Mouse (Mus musculus) hindbrain, postnatal 0 days (tissue): ENCODE measurements around the gene Rasal3. TPM values are rescaled to one million over a fixed set of nuclear protein-coding genes. Genes with fewer than 3 reads are reported as not detected.

Experiments used
- ATAC-seq: fragments of 200-750 bp; cut with Nextera tagmentation; 2 replicates; pipeline ENCODE4 v1.8.0; 2017; ENCODE audit warnings: mild to moderate bottlenecking, moderate TSS enrichment, moderate library complexity
- DNase-seq: peaks from one replicate; pipeline ENCODE4 v3.0.0-alpha.2; 2015; ENCODE audit warnings: low spot score
- H3K27ac ChIP-seq: fragments of 300-500 bp; sonication (generic); 2 replicates; pipeline ENCODE4 v1.5.1; 2014; ENCODE audit warnings: mild to moderate bottlenecking
- H3K27me3 ChIP-seq: fragments of 300-500 bp; sonication (generic); 2 replicates; pipeline ENCODE4 v1.6.1; 2014; ENCODE audit warnings: low read length, mixed read lengths; ENCODE audit not compliant: insufficient read depth
- H3K36me3 ChIP-seq: fragments of 300-500 bp; sonication (generic); 2 replicates; pipeline ENCODE4 v1.6.1; 2014; ENCODE audit warnings: low read length, mixed read lengths; ENCODE audit not compliant: insufficient read depth
- H3K4me1 ChIP-seq: fragments of 300-500 bp; sonication (generic); 2 replicates; pipeline ENCODE4 v1.6.1; 2014; ENCODE audit warnings: antibody characterized with exemption, low read length, mixed read lengths; ENCODE audit not compliant: insufficient read depth
- H3K4me2 ChIP-seq: fragments of 300-500 bp; sonication (generic); 2 replicates; pipeline ENCODE4 v1.6.1; 2014; ENCODE audit warnings: low read depth, mild to moderate bottlenecking, low read length, moderate library complexity, mixed read lengths
- H3K4me3 ChIP-seq: fragments of 300-500 bp; sonication (generic); 2 replicates; pipeline ENCODE4 v1.5.1; 2014; ENCODE audit warnings: low read length
- H3K9ac ChIP-seq: fragments of 300-500 bp; sonication (generic); replicated peaks from 2 replicates; pipeline ENCODE4 v1.6.1; 2014; ENCODE audit warnings: mild to moderate bottlenecking, low read length, moderate library complexity, mixed read lengths
- H3K9me3 ChIP-seq: fragments of 300-500 bp; sonication (generic); 2 replicates; pipeline ENCODE4 v1.6.1; 2016; ENCODE audit warnings: low read length, mixed read lengths
- CTCF ChIP-seq: IDR thresholded peaks from 2 replicates; pipeline ENCODE4 v1.5.1; 2016; ENCODE audit warnings: antibody characterized with exemption, control low read depth, low read depth
- WGBS: fragments of 180-500 bp; shearing (Covaris S2); extraction: QIAGEN DNeasy Blood & Tissue Kit; methylation state at CpG from one replicate; pipeline ENCODE4 v1.1.7; 2014; 5-methylcytosine and 5-hydroxymethylcytosine counted together
- polyA plus RNA-seq: library from polyadenylated mRNA; unstranded; fragments of >200 nt; fragmentation: Nextera tagmentation; extraction: Ambion mirVana; gene quantifications from 2 replicates; pipeline ENCODE4 v1.2.1, GENCODE M21; 2015
- total RNA-seq: library from RNA; depleted of rRNA; stranded (reverse); fragments of >200 nt; gene quantifications from 2 replicates; pipeline ENCODE4 v1.2.3, GENCODE M21; 2014

The Rasal3 gene
- total and polyA plus RNA-seq, 2 experiments from 2014 or later, result 0.61 to 2.8 TPM

GRCm38 (mm10) chr17:32393944-32394343, 9.4 kb downstream of the Rasal3 start:
- Histone ChIP-seq H3K9ac (no peak overlapping the region), H3K4me1 (no peaks in the 10 kb centered on the region), H3K27ac (no peak overlapping the region), H3K4me2 (no peak overlapping the region), H3K9me3 (no peaks in the 10 kb centered on the region), H3K27me3 (peaks cover 73% of the 10 kb centered on the region), H3K36me3 (no peaks in the 10 kb centered on the region), H3K4me3 (no peak overlapping the region)
- ATAC-seq (no peak), DNase-seq (no peak)
- WGBS, result 66% methylated on average over 10 of the region's 10 CpGs
- no peak for TF ChIP-seq CTCF

GRCm38 (mm10) chr17:32389101-32389659, 14.2 kb downstream of the Rasal3 start, which contains the start of gene Wiz:
Gene Wiz, minus strand, starts transcription at chr17:32389439.
- no peak for TF ChIP-seq CTCF
- Histone ChIP-seq H3K27ac (peak within 1 kb of the TSS; percentile 73), H3K4me1 (no peaks in the 10 kb centered on the region), H3K9me3 (no peaks in the 10 kb centered on the region), H3K27me3 (peaks cover 29% of the 10 kb centered on the region), H3K4me2 (peak within 1 kb of the TSS; percentile 91), H3K4me3 (peak within 1 kb of the TSS; percentile 76), H3K9ac (peak within 1 kb of the TSS; percentile 86), H3K36me3 (no peaks in the 10 kb centered on the region; the same call in 1 of the 2 replicates)
- 0% methylated on average over 16 of the region's 44 CpGs for WGBS
- ATAC-seq, result peak; percentile 92
- DNase-seq, result peak; percentile 96

- peaks cover 22% of the 10 kb centered on the region; the same call in 1 of the 2 replicates for H3K27me3 ChIP-seq
- TF ChIP-seq CTCF, result no peak
- H3K27ac ChIP-seq, result peak overlapping the region; percentile 73; the same call in 1 of the 2 replicates
- DNase-seq (peak; percentile 39), ATAC-seq (peak; percentile 43)
- H3K9me3 ChIP-seq, result no peaks in the 10 kb centered on the region
- peak overlapping the region; percentile 76 for H3K4me3 ChIP-seq
- H3K9ac ChIP-seq, result peak overlapping the region; percentile 86
- H3K4me2 ChIP-seq, result peak overlapping the region; percentile 91
- 3% methylated on average over 32 of the region's 39 CpGs for WGBS
- H3K36me3 ChIP-seq, result peaks cover 3% of the 10 kb centered on the region
- no peaks in the 10 kb centered on the region for H3K4me1 ChIP-seq
These were observed 14.8 kb downstream of the Rasal3 start for GRCm38 (mm10) chr17:32388370-32389100.

GRCm38 (mm10) chr17:32387986-32388369, 15.4 kb downstream of the Rasal3 start:
- no peak overlapping the region; the same call in 1 of the 2 replicates for H3K27ac ChIP-seq
- no peaks in the 10 kb centered on the region for H3K9me3 ChIP-seq
- H3K4me2 ChIP-seq, result peak overlapping the region; percentile 91
- peaks cover 17% of the 10 kb centered on the region; the same call in 1 of the 2 replicates for H3K27me3 ChIP-seq
- 34% methylated on average over 7 of the region's 7 CpGs for WGBS
- H3K36me3 ChIP-seq, result peaks cover 8% of the 10 kb centered on the region
- ATAC-seq (no peak), DNase-seq (no peak)
- H3K4me3 ChIP-seq, result peak overlapping the region; percentile 76
- no peaks in the 10 kb centered on the region for H3K4me1 ChIP-seq
- TF ChIP-seq CTCF, result no peak
- peak overlapping the region; percentile 86; the same call in 1 of the 2 replicates for H3K9ac ChIP-seq

- peak; percentile 49 for TF ChIP-seq CTCF
- DNase-seq, result no peak
These were observed 16.5 kb downstream of the Rasal3 start for GRCm38 (mm10) chr17:32386659-32387432.

GRCm38 (mm10) chr17:32383661-32384060, 19.7 kb downstream of the Rasal3 start:
- WGBS, result 46% methylated on average over 5 of the region's 5 CpGs
- Histone ChIP-seq H3K4me3 (no peak overlapping the region), H3K9me3 (no peaks in the 10 kb centered on the region), H3K27me3 (no peaks in the 10 kb centered on the region), H3K27ac (no peak overlapping the region), H3K36me3 (peaks cover 13% of the 10 kb centered on the region), H3K4me1 (no peaks in the 10 kb centered on the region; the same call in 1 of the 2 replicates), H3K4me2 (no peak overlapping the region), H3K9ac (no peak overlapping the region)
- no peak for TF ChIP-seq CTCF
- DNase-seq (peak; percentile 62), ATAC-seq (no peak)

More at GRCm38 (mm10) chr17:32386659-32387432, 16.5 kb downstream of the Rasal3 start:
- H3K27me3 ChIP-seq, result peaks cover 6% of the 10 kb centered on the region; the same call in 1 of the 2 replicates
- H3K36me3 ChIP-seq, result peaks cover 13% of the 10 kb centered on the region
- no peak overlapping the region for H3K9ac ChIP-seq
- ATAC-seq, result no peak
- no peak overlapping the region for H3K27ac ChIP-seq
- H3K4me1 ChIP-seq, result no peaks in the 10 kb centered on the region; the same call in 1 of the 2 replicates
- H3K4me2 ChIP-seq, result no peak overlapping the region
- no peak overlapping the region for H3K4me3 ChIP-seq
- H3K9me3 ChIP-seq, result no peaks in the 10 kb centered on the region
- WGBS, result 71% methylated on average over 9 of the region's 9 CpGs
